Mouse (Mus musculus): ENCODE data around the gene Cntln.

The Cntln gene

GRCm38 (mm10) chr4:85054616-85055015 lies 170.5 kb downstream of the Cntln start:
- DNase-seq (ENCODE audit: low read depth, low spot score) = no peak

- no peak for DNase-seq (ENCODE audit: low read depth, low spot score)
Observed at GRCm38 (mm10) chr4:85059598-85059997, 175.5 kb downstream of the Cntln start.

GRCm38 (mm10) chr4:85061676-85062075 lies 177.6 kb downstream of the Cntln start:
- no peak for DNase-seq (ENCODE audit: low read depth, low spot score)

GRCm38 (mm10) chr4:85096033-85096432 lies 211.9 kb downstream of the Cntln start:
- DNase-seq (ENCODE audit: low read depth, low spot score) = no peak

GRCm38 (mm10) chr4:85096682-85097081 lies 212.6 kb downstream of the Cntln start:
- peak; percentile 18 for DNase-seq (ENCODE audit: low read depth, low spot score)

- no peak for DNase-seq (ENCODE audit: low read depth, low spot score)
Observed at GRCm38 (mm10) chr4:85102168-85102567, 218.1 kb downstream of the Cntln start.

- DNase-seq (ENCODE audit: low read depth, low spot score) = no peak
Observed at GRCm38 (mm10) chr4:85106416-85106815, 222.3 kb downstream of the Cntln start.

GRCm38 (mm10) chr4:85106961-85107360 lies 222.9 kb downstream of the Cntln start:
- DNase-seq (ENCODE audit: low read depth, low spot score) = no peak

- DNase-seq (ENCODE audit: low read depth, low spot score) = no peak
Observed at GRCm38 (mm10) chr4:85120271-85120670, 236.2 kb downstream of the Cntln start.

GRCm38 (mm10) chr4:85149726-85150125 lies 265.6 kb downstream of the Cntln start:
- no peak for DNase-seq (ENCODE audit: low read depth, low spot score)

- DNase-seq (ENCODE audit: low read depth, low spot score) = no peak
Observed at GRCm38 (mm10) chr4:85151881-85152280, 267.8 kb downstream of the Cntln start.

GRCm38 (mm10) chr4:85154361-85154760 lies 270.3 kb downstream of the Cntln start:
- DNase-seq (ENCODE audit: low read depth, low spot score) = no peak

GRCm38 (mm10) chr4:85161156-85161555 lies 277.0 kb downstream of the Cntln start:
- DNase-seq (ENCODE audit: low read depth, low spot score) = no peak

- DNase-seq (ENCODE audit: low read depth, low spot score) = peak; percentile 74
Observed at GRCm38 (mm10) chr4:85162468-85163312, 278.6 kb downstream of the Cntln start.

- DNase-seq (ENCODE audit: low read depth, low spot score) = no peak
Observed at GRCm38 (mm10) chr4:85163313-85163615, 279.2 kb downstream of the Cntln start.

- DNase-seq (ENCODE audit: low read depth, low spot score) = no peak
Observed at GRCm38 (mm10) chr4:85168001-85168400, 283.9 kb downstream of the Cntln start.

- no peak for DNase-seq (ENCODE audit: low read depth, low spot score)
Observed at GRCm38 (mm10) chr4:85175466-85175865, 291.4 kb downstream of the Cntln start.

- no peak for DNase-seq (ENCODE audit: low read depth, low spot score)
Observed at GRCm38 (mm10) chr4:85178394-85179051, 294.4 kb downstream of the Cntln start.

Data from WW6 (cell line).